Mouse (Mus musculus) small intestine, adult 2 months (tissue): ENCODE results near the gene Jchain.

Source experiments
- CTCF ChIP-seq: fragments of 200-500 bp; IDR thresholded peaks from 2 replicates; pipeline ENCODE4 v1.5.1; 2012; ENCODE audit warnings: low read depth, mild to moderate bottlenecking, control low read depth, inconsistent platforms, low read length, moderate library complexity, mixed read lengths; ENCODE audit not compliant: insufficient replicate concordance, insufficient read length; ENCODE audit errors: extremely low read depth
- POLR2A ChIP-seq: fragments of 200-500 bp; IDR thresholded peaks from 2 replicates; pipeline ENCODE4 v1.6.1; 2012; ENCODE audit warnings: low read depth, mild to moderate bottlenecking, control low read depth, inconsistent platforms, low read length, moderate library complexity

GRCm38 (mm10) chr5:88542651-88543282 is 15.1 kb upstream of the Jchain start:
- TF ChIP-seq POLR2A = no peak
- no peak for TF ChIP-seq CTCF
